Mouse (Mus musculus) small intestine, adult 2 months (tissue): ENCODE data around the gene AC153137.1. TPM values are rescaled to one million over a fixed set of nuclear protein-coding genes. Genes with fewer than 3 reads are reported as not detected.
"Not testable (repeated sequence)": the region's sequence is repeated elsewhere in the genome, so short reads cannot be mapped to it uniquely, and the experiment has no call there.

Experiments used
- H3K27ac ChIP-seq: fragments of 200-500 bp; 2 replicates; pipeline ENCODE4 v1.5.1; 2012; ENCODE audit warnings: low read depth, low read length, control low read depth, inconsistent platforms; ENCODE audit not compliant: insufficient read depth
- H3K27me3 ChIP-seq: fragments of 200-500 bp; 2 replicates; pipeline ENCODE4 v1.6.1; 2012; ENCODE audit warnings: mild to moderate bottlenecking, moderate library complexity, low read length, inconsistent platforms; ENCODE audit not compliant: control insufficient read depth, insufficient read depth
- H3K36me3 ChIP-seq: fragments of 200-500 bp; 2 replicates; pipeline ENCODE4 v1.6.1; 2012; ENCODE audit warnings: mild to moderate bottlenecking, low read length, control low read depth, inconsistent platforms; ENCODE audit not compliant: control insufficient read depth, insufficient read depth
- H3K4me1 ChIP-seq: fragments of 200-500 bp; 2 replicates; pipeline ENCODE4 v1.6.1; 2012; ENCODE audit warnings: low read length, inconsistent platforms, mixed read lengths; ENCODE audit not compliant: control insufficient read depth, insufficient read depth, insufficient read length
- H3K4me3 ChIP-seq: fragments of 200-500 bp; 2 replicates; pipeline ENCODE4 v1.5.1; 2012; ENCODE audit warnings: low read depth, mild to moderate bottlenecking, control low read depth, inconsistent platforms, low read length, moderate library complexity
- CTCF ChIP-seq: fragments of 200-500 bp; IDR thresholded peaks from 2 replicates; pipeline ENCODE4 v1.5.1; 2012; ENCODE audit warnings: low read depth, mild to moderate bottlenecking, control low read depth, inconsistent platforms, low read length, moderate library complexity, mixed read lengths; ENCODE audit not compliant: insufficient replicate concordance, insufficient read length; ENCODE audit errors: extremely low read depth
- POLR2A ChIP-seq: fragments of 200-500 bp; IDR thresholded peaks from 2 replicates; pipeline ENCODE4 v1.6.1; 2012; ENCODE audit warnings: low read depth, mild to moderate bottlenecking, control low read depth, inconsistent platforms, low read length, moderate library complexity
- WGBS: fragments of 180-500 bp; shearing (Covaris S2); methylation state at CpG from one replicate; pipeline ENCODE4 v1.1.7; 2018; 5-methylcytosine and 5-hydroxymethylcytosine counted together
- polyA plus RNA-seq: library from polyadenylated mRNA; depleted of rRNA; stranded (reverse); fragments of >200 nt; gene quantifications from 2 replicates; pipeline ENCODE4 v1.2.3, GENCODE M21; 2012; rRNA removed

Gene AC153137.1
- not detected in 2 replicates for polyA plus RNA-seq

- not testable (repeated sequence) for H3K36me3 ChIP-seq, H3K4me3 ChIP-seq, H3K27me3 ChIP-seq, H3K4me1 ChIP-seq, H3K27ac ChIP-seq
- 93% methylated on average over 6 of the region's 6 CpGs for WGBS
These were observed at the start of gene AC153137.1 for GRCm38 (mm10) chr1:30977868-30978267. Gene AC153137.1 (minus strand): TSS chr1:30977968.

GRCm38 (mm10) chr1:31023173-31023572 is 45.4 kb upstream of the AC153137.1 start:
- H3K27me3 ChIP-seq, result no peaks in the 10 kb centered on the region
- TF ChIP-seq CTCF (no peak), POLR2A (no peak)
- peak overlapping the region; percentile 71 for H3K27ac ChIP-seq
- H3K36me3 ChIP-seq, result no peaks in the 10 kb centered on the region
- peaks cover 18% of the 10 kb centered on the region; the same call in 1 of the 2 replicates for H3K4me1 ChIP-seq
- no peak overlapping the region for H3K4me3 ChIP-seq

- Histone ChIP-seq H3K4me1 (peaks cover 22% of the 10 kb centered on the region; the same call in 1 of the 2 replicates), H3K4me3 (0 out of 2 replicates have a peak overlapping the region, but pooled peaks have one; percentile 5), H3K36me3 (no peaks in the 10 kb centered on the region), H3K27ac (peak overlapping the region; percentile 72), H3K27me3 (no peaks in the 10 kb centered on the region)
- TF ChIP-seq CTCF, result no peak
- no peak for TF ChIP-seq POLR2A
- 18% methylated on average over 6 of the region's 6 CpGs for WGBS
These were observed 41.5 kb upstream of the AC153137.1 start for GRCm38 (mm10) chr1:31019283-31019682.

GRCm38 (mm10) chr1:31017377-31017776 is 39.6 kb upstream of the AC153137.1 start:
- H3K4me1 ChIP-seq, result peaks cover 15% of the 10 kb centered on the region; the same call in 1 of the 2 replicates
- H3K4me3 ChIP-seq, result no peak overlapping the region
- TF ChIP-seq POLR2A (no peak), CTCF (no peak)
- H3K27ac ChIP-seq, result peak overlapping the region; percentile 86
- H3K36me3 ChIP-seq, result no peaks in the 10 kb centered on the region
- 20% methylated on average over 5 of the region's 5 CpGs for WGBS
- H3K27me3 ChIP-seq, result no peaks in the 10 kb centered on the region

GRCm38 (mm10) chr1:31016068-31016467 is 38.3 kb upstream of the AC153137.1 start:
- H3K4me3 ChIP-seq, result no peak overlapping the region
- H3K27ac ChIP-seq, result no peak overlapping the region
- peaks cover 13% of the 10 kb centered on the region; the same call in 1 of the 2 replicates for H3K4me1 ChIP-seq
- H3K27me3 ChIP-seq, result no peaks in the 10 kb centered on the region
- no peaks in the 10 kb centered on the region for H3K36me3 ChIP-seq
- TF ChIP-seq CTCF (no peak), POLR2A (no peak)
- WGBS, result 88% methylated on average over 6 of the region's 6 CpGs

GRCm38 (mm10) chr1:31015261-31015660 is 37.5 kb upstream of the AC153137.1 start:
- H3K36me3 ChIP-seq, result no peaks in the 10 kb centered on the region
- H3K4me3 ChIP-seq, result no peak overlapping the region
- H3K4me1 ChIP-seq, result peaks cover 11% of the 10 kb centered on the region; the same call in 1 of the 2 replicates
- H3K27ac ChIP-seq, result no peak overlapping the region
- TF ChIP-seq CTCF (no peak), POLR2A (no peak)
- H3K27me3 ChIP-seq, result no peaks in the 10 kb centered on the region
- 36% methylated on average over 2 of the region's 2 CpGs for WGBS

- WGBS, result 89% methylated on average over 7 of the region's 7 CpGs
- H3K4me1 ChIP-seq, H3K36me3 ChIP-seq, H3K27ac ChIP-seq, H3K4me3 ChIP-seq, H3K27me3 ChIP-seq: not testable (repeated sequence)
These were observed 529 bp downstream of the AC153137.1 start for GRCm38 (mm10) chr1:30977239-30977638.

- Histone ChIP-seq H3K36me3 (no peaks in the 10 kb centered on the region; the same call in 1 of the 2 replicates), H3K27ac (no peak overlapping the region), H3K4me1 (peaks cover 5% of the 10 kb centered on the region; the same call in 1 of the 2 replicates), H3K4me3 (no peak overlapping the region), H3K27me3 (no peaks in the 10 kb centered on the region)
- 38% methylated on average over 2 of the region's 2 CpGs for WGBS
- no peak for TF ChIP-seq CTCF
- no peak for TF ChIP-seq POLR2A
These were observed 26.0 kb downstream of the AC153137.1 start for GRCm38 (mm10) chr1:30951795-30952194.
